Mouse (Mus musculus): ENCODE results near the gene Erp27.
"Not testable (repeated sequence)": the region's sequence is repeated elsewhere in the genome, so short reads cannot be mapped to it uniquely, and the experiment has no call there.

The Erp27 gene

DNA sequence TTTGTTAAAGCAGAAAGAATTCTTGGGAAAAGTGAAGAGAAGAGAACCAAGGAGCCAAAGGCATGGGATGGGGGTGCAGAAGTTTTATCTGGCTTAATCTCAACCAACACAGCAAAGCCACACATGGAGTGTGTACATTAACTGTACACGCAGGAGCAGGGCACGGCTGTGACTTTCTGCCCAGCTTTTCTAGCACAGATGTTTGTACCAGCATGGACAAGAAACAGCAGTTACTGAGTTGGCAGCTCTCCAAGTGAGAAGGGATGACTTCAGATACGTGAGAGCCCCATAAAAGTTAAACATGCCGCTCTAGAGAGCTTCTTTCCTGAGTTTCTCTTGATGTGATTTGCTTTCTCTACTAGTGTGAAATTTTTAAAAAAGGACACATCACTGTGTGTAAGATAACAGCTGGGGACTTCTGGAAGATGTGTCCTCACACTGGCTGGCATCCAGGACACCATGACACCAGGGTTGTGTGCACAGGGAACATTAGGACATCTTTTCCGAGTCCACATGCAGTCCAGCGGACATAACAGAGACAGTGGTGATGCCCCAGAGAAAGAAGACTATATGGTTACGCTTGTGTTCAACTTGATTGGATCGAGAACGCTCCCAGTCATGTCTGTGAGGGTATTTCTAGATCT lies 11.6 kb downstream of the Erp27 start:
- no peak for DNase-seq (ENCODE audit: inconsistent ontology term)

DNA sequence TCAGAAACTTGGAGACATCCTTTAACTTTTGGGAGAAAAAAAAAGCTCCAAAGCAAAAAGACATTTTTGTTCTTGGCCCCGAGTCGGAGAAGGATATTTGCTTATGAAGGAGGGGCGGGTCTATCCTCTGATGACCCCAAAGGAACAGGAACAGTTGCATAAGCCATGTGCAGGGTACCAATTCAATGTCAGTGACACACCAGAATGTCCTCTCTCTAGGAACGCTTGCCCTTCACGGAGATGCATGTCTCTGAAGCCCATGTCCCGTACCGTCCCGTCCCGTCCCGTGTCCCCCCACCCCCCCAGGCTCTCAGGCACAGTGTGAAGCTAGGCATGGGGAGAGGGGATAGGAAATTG lies 15.1 kb downstream of the Erp27 start:
- no peak for DNase-seq (ENCODE audit: inconsistent ontology term)

DNA sequence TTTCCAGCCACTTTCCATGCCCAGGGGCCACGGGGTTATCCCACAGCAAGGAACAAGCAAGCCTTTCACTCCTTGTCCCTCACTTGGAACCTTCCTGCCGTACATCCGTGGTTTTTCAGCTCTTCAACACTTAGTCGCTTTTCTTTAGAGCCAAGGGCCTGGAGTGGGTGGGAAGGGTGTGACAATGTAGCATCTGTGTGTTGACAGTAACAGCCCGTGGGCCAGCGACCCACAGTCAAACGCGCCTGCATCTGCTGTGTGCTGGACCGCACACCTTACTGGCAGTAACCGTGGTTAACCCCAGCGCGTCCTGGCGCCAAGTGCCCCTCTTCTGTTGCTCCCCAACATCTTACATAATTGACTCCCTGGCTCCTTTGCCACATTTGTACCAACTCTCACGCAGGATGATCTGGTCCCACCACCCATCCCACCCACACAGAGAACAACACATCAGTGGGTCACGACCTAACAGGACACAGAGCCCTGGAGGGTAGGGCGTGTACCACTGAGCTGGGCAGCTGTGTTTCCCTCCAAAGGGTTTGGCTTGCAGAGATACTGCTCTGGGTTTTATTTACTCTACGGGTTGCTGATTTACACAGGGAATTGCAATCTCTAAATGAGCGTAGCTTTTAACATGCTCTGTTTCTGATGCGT lies 15.6 kb downstream of the Erp27 start:
- no peak for DNase-seq (ENCODE audit: inconsistent ontology term)

GRCm38 (mm10) chr6:136903885-136904470 lies 18.0 kb downstream of the Erp27 start:
- no peak for DNase-seq (ENCODE audit: inconsistent ontology term)

GRCm38 (mm10) chr6:136902527-136902926 lies 19.5 kb downstream of the Erp27 start:
- no peak for DNase-seq (ENCODE audit: inconsistent ontology term)

GRCm38 (mm10) chr6:136901010-136901409 lies 21.0 kb downstream of the Erp27 start:
- DNase-seq (ENCODE audit: inconsistent ontology term) = no peak

- peak; percentile 10 for DNase-seq (ENCODE audit: inconsistent ontology term)
Measured at GRCm38 (mm10) chr6:136900369-136901009, 21.5 kb downstream of the Erp27 start.

GRCm38 (mm10) chr6:136898954-136899353 lies 23.0 kb downstream of the Erp27 start:
- DNase-seq (ENCODE audit: inconsistent ontology term) = no peak

DNA sequence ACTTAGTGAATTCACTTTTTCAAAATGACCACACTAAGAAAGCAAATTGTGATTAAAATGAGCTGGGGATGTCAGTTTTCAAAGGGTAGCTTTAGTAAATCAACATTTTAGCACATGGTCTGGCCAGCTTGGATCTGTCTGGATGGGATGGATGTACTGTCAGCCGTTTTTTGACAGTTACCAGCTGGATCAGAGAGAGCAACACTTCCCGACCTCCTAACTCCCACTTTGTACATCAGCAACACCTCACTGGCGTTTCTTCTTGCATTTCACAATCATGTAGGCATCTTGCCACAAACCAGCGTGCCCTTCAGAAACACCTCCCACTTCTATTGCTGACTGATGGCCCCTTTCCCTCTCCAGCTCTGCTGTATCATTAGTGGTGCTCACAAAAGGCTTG lies 23.8 kb downstream of the Erp27 start:
- no peak for DNase-seq (ENCODE audit: inconsistent ontology term)

- DNase-seq (ENCODE audit: inconsistent ontology term) = peak; percentile 24
Measured at GRCm38 (mm10) chr6:136897789-136898188, 24.2 kb downstream of the Erp27 start.

- DNase-seq (ENCODE audit: inconsistent ontology term) = no peak
Measured at GRCm38 (mm10) chr6:136894532-136895339, 27.2 kb downstream of the Erp27 start.

DNA sequence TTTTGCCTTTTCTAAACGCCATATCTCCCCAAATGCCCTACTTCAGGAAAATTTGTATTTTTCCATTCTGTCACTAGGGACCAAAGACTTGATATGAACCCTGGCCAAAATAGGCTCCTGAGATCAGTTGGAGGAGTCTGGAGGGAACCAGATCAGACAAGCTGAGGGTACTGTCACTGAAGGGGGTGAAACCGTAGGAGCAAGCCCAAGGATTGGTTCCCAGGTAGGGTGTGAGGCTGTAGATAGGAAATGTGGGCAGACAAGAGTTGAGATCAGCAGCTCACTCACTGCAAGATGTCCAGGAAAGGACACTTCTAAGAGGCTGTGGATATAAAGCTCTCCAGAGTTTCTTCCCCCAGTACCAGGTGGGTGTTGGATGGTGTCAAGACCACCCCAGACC lies 30.0 kb downstream of the Erp27 start:
- DNase-seq (ENCODE audit: inconsistent ontology term) = no peak

DNA sequence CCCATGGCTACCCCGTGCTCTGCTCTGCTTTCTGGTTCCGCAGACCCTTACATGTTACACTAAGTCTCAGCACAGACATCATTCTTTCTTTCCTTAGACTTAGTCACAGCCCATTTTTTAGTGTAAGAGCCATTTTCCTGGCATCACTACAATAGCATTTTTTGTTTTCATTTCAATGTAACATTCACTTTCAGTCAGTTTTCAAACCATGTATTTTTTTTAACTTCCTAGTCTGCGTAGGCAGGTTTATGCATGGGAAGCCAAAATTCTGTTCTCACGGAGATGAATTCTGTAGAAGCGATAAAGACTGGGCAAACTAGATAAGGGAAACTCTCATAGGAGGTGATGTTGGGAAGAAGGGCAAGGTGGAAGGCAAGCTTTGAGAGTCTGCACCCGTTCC lies 32.4 kb downstream of the Erp27 start:
- DNase-seq (ENCODE audit: inconsistent ontology term) = no peak

- DNase-seq (ENCODE audit: inconsistent ontology term) = no peak
Measured at GRCm38 (mm10) chr6:136889067-136889466, 32.9 kb downstream of the Erp27 start.

DNA sequence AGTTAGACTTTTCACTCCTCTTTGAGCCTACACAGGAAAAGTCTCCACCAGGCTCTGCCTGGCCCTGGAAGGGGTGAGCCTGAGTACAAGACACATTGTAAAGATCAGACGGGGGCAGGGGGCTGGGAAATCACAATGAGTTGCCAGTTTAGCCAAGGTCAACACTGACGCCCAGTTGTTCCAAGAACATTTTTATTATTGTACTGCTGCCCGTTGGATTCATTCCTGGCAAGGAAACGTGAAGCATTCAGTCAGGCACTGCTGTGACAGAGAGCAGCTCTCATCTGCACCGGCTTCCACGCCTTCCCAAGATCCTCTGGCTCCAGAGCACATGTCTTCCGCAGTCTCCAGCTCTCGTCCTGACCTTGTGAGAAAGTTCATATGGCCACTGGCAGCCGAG lies 34.1 kb downstream of the Erp27 start:
- no peak for DNase-seq (ENCODE audit: inconsistent ontology term)

GRCm38 (mm10) chr6:136884766-136885165 lies 37.2 kb downstream of the Erp27 start:
- not testable (repeated sequence) for DNase-seq (ENCODE audit: inconsistent ontology term)

DNA sequence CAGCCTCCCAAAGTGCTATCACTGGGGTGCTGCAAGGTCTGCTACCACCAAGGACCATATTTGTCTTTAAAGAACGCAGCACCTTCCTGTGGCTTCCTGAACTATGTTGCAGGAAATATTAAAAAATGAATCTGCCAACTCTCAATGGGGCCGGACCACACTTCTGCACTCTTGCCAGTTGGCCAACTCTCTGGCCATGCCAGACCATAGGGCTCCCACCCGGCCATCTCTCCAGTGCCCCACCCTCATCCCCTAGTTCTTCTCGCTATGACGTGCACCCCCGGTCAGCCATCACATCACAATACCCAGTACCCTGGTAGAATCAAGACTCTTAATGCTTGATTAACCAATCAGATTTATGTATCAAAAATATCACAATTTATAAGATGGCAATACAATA lies 38.0 kb downstream of the Erp27 start:
- DNase-seq (ENCODE audit: inconsistent ontology term) = no peak

GRCm38 (mm10) chr6:136883431-136883915 lies 38.5 kb downstream of the Erp27 start:
- no peak for DNase-seq (ENCODE audit: inconsistent ontology term)

GRCm38 (mm10) chr6:136881678-136882077 lies 40.3 kb downstream of the Erp27 start:
- DNase-seq (ENCODE audit: inconsistent ontology term) = no peak

GRCm38 (mm10) chr6:136875670-136876069 lies 46.3 kb downstream of the Erp27 start, which contains the start of gene Mgp:
Mgp (minus strand) TSS chr6:136875823.
- no peak for DNase-seq (ENCODE audit: inconsistent ontology term)

GRCm38 (mm10) chr6:136874599-136874998 lies 47.4 kb downstream of the Erp27 start:
- DNase-seq (ENCODE audit: inconsistent ontology term) = no peak

GRCm38 (mm10) chr6:136868921-136869320 lies 53.1 kb downstream of the Erp27 start:
- no peak for DNase-seq (ENCODE audit: inconsistent ontology term)
